ENCODE assay signal across 13 mouse cellular contexts in the genomic region with DNA sequence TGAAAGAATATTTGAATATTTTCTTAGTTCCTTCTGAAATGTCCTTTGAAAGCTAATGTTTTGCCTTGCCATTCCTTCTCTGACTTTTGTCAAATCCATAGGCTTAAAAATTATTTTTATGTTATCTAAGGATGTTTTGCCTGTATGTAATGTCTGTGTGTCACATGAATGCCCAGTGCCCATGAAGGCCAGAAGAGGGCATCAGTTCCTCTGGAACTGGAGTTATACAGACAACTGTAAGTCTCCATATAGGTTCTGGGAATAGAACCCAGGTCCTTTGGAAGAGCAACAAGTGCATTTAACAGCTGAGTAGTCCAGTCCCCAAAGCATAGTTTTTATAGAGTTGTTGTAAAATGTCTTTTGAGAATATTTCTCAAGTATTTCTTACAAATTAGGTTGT. TPM values are rescaled to one million over a fixed set of nuclear protein-coding genes. Genes with fewer than 3 reads are reported as not detected.
DNase-seq lines count a peak whose midpoint lies in the region; ATAC-seq and TF ChIP-seq lines count a peak whose summit lies in the region.
"Had no signal": no experiment of that assay in that cellular context is flagged by ENCODE, and none has a peak within 500 bp of the region (broad histone marks: within the 10 kb centered on the region; RNA-seq: fewer than 3 reads in every experiment).

No protein-coding gene starts in this region.

- no peak for TF ChIP-seq POLR2A in cortical plate, adult 2 months (IDR thresholded peaks at IDR 0.05; ENCODE audit: extremely low read depth, insufficient read depth, low read length)

- no peaks in the 10 kb centered on the region for H3K9me3 ChIP-seq in intestine, postnatal 0 days (ENCODE audit: control insufficient read depth)
- no peaks in the 10 kb centered on the region for H3K9me3 ChIP-seq in intestine, embryonic 15.5 days
- H3K9me3 ChIP-seq: limb, embryonic 13.5 days; stomach, embryonic 15.5 days had no signal

- DNase-seq in thymus, postnatal 25 days = peak; percentile 22
- no peak for DNase-seq in thymus, postnatal 10 days (ENCODE audit: low spot score in 2 of 2)
- DNase-seq in frontal cortex, adult 2 months (ENCODE audit: extremely low spot score in 1 of 2, low spot score in 1 of 2) = no peak
- DNase-seq in urinary bladder, adult 18-20 months (ENCODE audit: low spot score in 2 of 2) = no peak
- no peak for DNase-seq in urinary bladder, postnatal 14 days (ENCODE audit: low spot score)
- DNase-seq: cerebellum, adult 11 months had no signal

- TF ChIP-seq CTCF in intestine, postnatal 0 days (IDR thresholded peaks at IDR 0.05; ENCODE audit: low read depth) = peak; percentile 54
- 0 out of 2 replicates have a peak, but pooled peaks have one; percentile 7 for TF ChIP-seq CTCF in cortical plate, adult 2 months (IDR thresholded peaks at IDR 0.05; ENCODE audit: extremely low read depth, insufficient read depth, low read length)

- no peak overlapping the region for H3K9ac ChIP-seq in intestine, postnatal 0 days (ENCODE audit: low read depth, low read length)
- H3K9ac ChIP-seq in intestine, embryonic 15.5 days = no peak overlapping the region
- H3K9ac ChIP-seq: limb, embryonic 13.5 days; stomach, embryonic 15.5 days had no signal

- H3K4me2 ChIP-seq in intestine, postnatal 0 days (replicated peaks; ENCODE audit: low read depth) = no peak overlapping the region
- no peak overlapping the region for H3K4me2 ChIP-seq in intestine, embryonic 15.5 days (replicated peaks)
- H3K4me2 ChIP-seq: limb, embryonic 13.5 days; stomach, embryonic 15.5 days had no signal

- H3K4me3 ChIP-seq in intestine, postnatal 0 days (ENCODE audit: low read depth, low read length) = no peak overlapping the region
- no peak overlapping the region for H3K4me3 ChIP-seq in intestine, embryonic 15.5 days (replicated peaks)
- no peak overlapping the region for H3K4me3 ChIP-seq in cortical plate, adult 2 months (ENCODE audit: insufficient read depth, low read length)
- H3K4me3 ChIP-seq: erythroblast, embryonic 14.5 days; limb, embryonic 13.5 days; stomach, embryonic 15.5 days had no signal

- no peaks in the 10 kb centered on the region for H3K36me3 ChIP-seq in intestine, postnatal 0 days (ENCODE audit: control insufficient read depth, insufficient read depth)
- no peaks in the 10 kb centered on the region for H3K36me3 ChIP-seq in intestine, embryonic 15.5 days
- H3K36me3 ChIP-seq: limb, embryonic 13.5 days; stomach, embryonic 15.5 days had no signal

- no peaks in the 10 kb centered on the region for H3K4me1 ChIP-seq in intestine, postnatal 0 days (replicated peaks; ENCODE audit: control insufficient read depth, insufficient read depth, low read length)
- no peaks in the 10 kb centered on the region for H3K4me1 ChIP-seq in intestine, embryonic 15.5 days (replicated peaks)
- H3K4me1 ChIP-seq in cortical plate, adult 2 months (ENCODE audit: control insufficient read depth, insufficient read depth, low read length) = no peaks in the 10 kb centered on the region
- H3K4me1 ChIP-seq: limb, embryonic 13.5 days; stomach, embryonic 15.5 days had no signal

- no peaks in the 10 kb centered on the region for H3K27me3 ChIP-seq in intestine, postnatal 0 days (replicated peaks; ENCODE audit: control insufficient read depth, insufficient read depth, low read length)
- no peaks in the 10 kb centered on the region for H3K27me3 ChIP-seq in intestine, embryonic 15.5 days (replicated peaks)
- H3K27me3 ChIP-seq: limb, embryonic 13.5 days; stomach, embryonic 15.5 days had no signal

- H3K27ac ChIP-seq in intestine, postnatal 0 days (ENCODE audit: low read depth, low read length) = no peak overlapping the region
- no peak overlapping the region for H3K27ac ChIP-seq in intestine, embryonic 15.5 days
- H3K27ac ChIP-seq in cortical plate, adult 2 months (ENCODE audit: insufficient read depth, low read length) = no peak overlapping the region
- H3K27ac ChIP-seq: limb, embryonic 13.5 days; stomach, embryonic 15.5 days had no signal

- no peak for ATAC-seq in intestine, postnatal 0 days
- no peak for ATAC-seq in intestine, embryonic 15.5 days
- ATAC-seq: midbrain, embryonic 16.5 days had no signal

RNA-seq across cellular contexts. Expression of a gene that starts 15.0 kb away (rescaled TPM):
- 0.39 and 0.51 TPM in 2 replicates for polyA plus RNA-seq in intestine, postnatal 0 days (2015; fragmentation: Nextera tagmentation; extraction: Ambion mirVana)
- polyA plus RNA-seq in intestine, embryonic 15.5 days (2015; fragmentation: Nextera tagmentation; extraction: Ambion mirVana) = 0.41 and 0.44 TPM in 2 replicates
- polyA plus RNA-seq in cortical plate, adult 2 months (2012; rRNA removed) = 0.23 and 0.26 TPM in 2 replicates
- 0.22 and 0.42 TPM in 2 replicates for polyA plus RNA-seq in frontal cortex, adult 2 months (2012; rRNA removed)
- polyA plus RNA-seq: erythroblast, embryonic 14.5 days had no signal

RNA-seq across cellular contexts. Expression of a gene that starts 36.6 kb away (rescaled TPM):
- polyA plus RNA-seq in intestine, postnatal 0 days (2015; fragmentation: Nextera tagmentation; extraction: Ambion mirVana) = 16.6 and 16.7 TPM in 2 replicates
- polyA plus RNA-seq in intestine, embryonic 15.5 days (2015; fragmentation: Nextera tagmentation; extraction: Ambion mirVana) = 19.9 and 21.2 TPM in 2 replicates
- 13.8 and 15.6 TPM in 2 replicates for polyA plus RNA-seq in cortical plate, adult 2 months (2012; rRNA removed)
- 13.6 and 16.6 TPM in 2 replicates for polyA plus RNA-seq in frontal cortex, adult 2 months (2012; rRNA removed)

RNA-seq across cellular contexts. Expression of a gene that starts 38.2 kb away (rescaled TPM):
- polyA plus RNA-seq in intestine, postnatal 0 days (2015; fragmentation: Nextera tagmentation; extraction: Ambion mirVana) = 10.1 and 10.6 TPM in 2 replicates
- polyA plus RNA-seq in intestine, embryonic 15.5 days (2015; fragmentation: Nextera tagmentation; extraction: Ambion mirVana) = 28.0 and 31.1 TPM in 2 replicates
- polyA plus RNA-seq in cortical plate, adult 2 months (2012; rRNA removed) = 11.1 and 13.0 TPM in 2 replicates
- 15.4 and 16.5 TPM in 2 replicates for polyA plus RNA-seq in frontal cortex, adult 2 months (2012; rRNA removed)
